Mouse (Mus musculus) spleen, postnatal 10 days (tissue): ENCODE results near the gene Ntn1.

Experiments
- DNase-seq, 2 experiments: peaks; one replicate each; pipeline ENCODE4 v3.0.0; 2021 to 2022; ENCODE audit warnings: low spot score in 2 of 2

The Ntn1 gene

GRCm38 (mm10) chr11:68331676-68332265 lies 68.9 kb downstream of the Ntn1 start:
- no peak for DNase-seq

GRCm38 (mm10) chr11:68331117-68331437 lies 69.5 kb downstream of the Ntn1 start:
- DNase-seq, result no peak

GRCm38 (mm10) chr11:68330398-68331116 lies 70.1 kb downstream of the Ntn1 start:
- DNase-seq, result no peak

- DNase-seq, result no peak
Observed at GRCm38 (mm10) chr11:68324863-68325262, 75.8 kb downstream of the Ntn1 start.

GRCm38 (mm10) chr11:68321417-68321816 lies 79.2 kb downstream of the Ntn1 start:
- DNase-seq, result no peak

- DNase-seq, result no peak
Observed at GRCm38 (mm10) chr11:68315551-68316130, 85.0 kb downstream of the Ntn1 start.

- DNase-seq, result no peak
Observed at GRCm38 (mm10) chr11:68313861-68314260, 86.8 kb downstream of the Ntn1 start.

GRCm38 (mm10) chr11:68313065-68313464 lies 87.6 kb downstream of the Ntn1 start:
- DNase-seq, result no peak

- DNase-seq, result no peak
Observed at GRCm38 (mm10) chr11:68308911-68309580, 91.6 kb downstream of the Ntn1 start.

- no peak for DNase-seq
Observed at GRCm38 (mm10) chr11:68305997-68306396, 94.6 kb downstream of the Ntn1 start.

GRCm38 (mm10) chr11:68302323-68302722 lies 98.3 kb downstream of the Ntn1 start:
- DNase-seq, result no peak

GRCm38 (mm10) chr11:68301660-68302059 lies 99.0 kb downstream of the Ntn1 start:
- no peak for DNase-seq

GRCm38 (mm10) chr11:68295474-68295873 lies 105.1 kb downstream of the Ntn1 start:
- no peak for DNase-seq

GRCm38 (mm10) chr11:68290631-68291030 lies 110.0 kb downstream of the Ntn1 start:
- no peak for DNase-seq

- no peak for DNase-seq
Observed at GRCm38 (mm10) chr11:68287331-68287730, 113.3 kb downstream of the Ntn1 start.

- DNase-seq, result no peak
Observed at GRCm38 (mm10) chr11:68286142-68286808, 114.3 kb downstream of the Ntn1 start.

- no peak for DNase-seq
Observed at GRCm38 (mm10) chr11:68285754-68286141, 114.9 kb downstream of the Ntn1 start.

GRCm38 (mm10) chr11:68280001-68280510 lies 120.6 kb downstream of the Ntn1 start:
- no peak for DNase-seq

- DNase-seq, result no peak
Observed at GRCm38 (mm10) chr11:68276945-68277344, 123.7 kb downstream of the Ntn1 start.

GRCm38 (mm10) chr11:68274331-68274811 lies 126.3 kb downstream of the Ntn1 start:
- no peak for DNase-seq

- DNase-seq, result no peak
Observed at GRCm38 (mm10) chr11:68273855-68274254, 126.8 kb downstream of the Ntn1 start.
